Mouse (Mus musculus) limb, embryonic 14.5 days (tissue): Measurements from ENCODE around the gene Nell1. TPM values are rescaled to one million over a fixed set of nuclear protein-coding genes. Genes with fewer than 3 reads are reported as not detected.
A peak's percentile ranks its signal among the peaks of the same experiment; 100 is the strongest.

ENCODE experiments used
- ATAC-seq: fragments of 200-750 bp; cut with Nextera tagmentation; 2 replicates; pipeline ENCODE4 v1.8.0; 2017; ENCODE audit warnings: low read depth, moderate number of reproducible peaks, moderate TSS enrichment; ENCODE audit not compliant: low FRiP score
- DNase-seq: peaks from one replicate; pipeline ENCODE4 v3.0.0-alpha.2; 2015; ENCODE audit warnings: low spot score
- H3K27ac ChIP-seq: fragments of 300-500 bp; sonication (generic); replicated peaks from 2 replicates; pipeline ENCODE4 v1.5.1; 2014; ENCODE audit warnings: low read depth, mild to moderate bottlenecking, low read length, moderate library complexity, mixed read lengths
- H3K27me3 ChIP-seq: fragments of 300-500 bp; sonication (generic); 2 replicates; pipeline ENCODE4 v1.6.1; 2014; ENCODE audit warnings: low read length, mixed read lengths; ENCODE audit not compliant: control insufficient read depth, insufficient read depth
- H3K36me3 ChIP-seq: fragments of 300-500 bp; sonication (generic); 2 replicates; pipeline ENCODE4 v1.6.1; 2014; ENCODE audit warnings: mild to moderate bottlenecking, low read length, moderate library complexity, mixed read lengths; ENCODE audit not compliant: control insufficient read depth, insufficient read depth
- H3K4me1 ChIP-seq: fragments of 300-500 bp; sonication (generic); 2 replicates; pipeline ENCODE4 v1.6.1; 2014; ENCODE audit warnings: antibody characterized with exemption, low read length, mixed read lengths; ENCODE audit not compliant: control insufficient read depth, insufficient read depth
- H3K4me2 ChIP-seq: fragments of 300-500 bp; sonication (generic); replicated peaks from 2 replicates; pipeline ENCODE4 v1.6.1; 2014; ENCODE audit warnings: low read depth, mild to moderate bottlenecking, low read length, moderate library complexity; ENCODE audit not compliant: severe bottlenecking
- H3K4me3 ChIP-seq: fragments of 300-500 bp; sonication (generic); replicated peaks from 2 replicates; pipeline ENCODE4 v1.5.1; 2014; ENCODE audit warnings: low read length
- H3K9ac ChIP-seq: fragments of 300-500 bp; sonication (generic); 2 replicates; pipeline ENCODE4 v1.6.1; 2014; ENCODE audit warnings: mild to moderate bottlenecking, low read depth, low read length, moderate library complexity; ENCODE audit not compliant: severe bottlenecking
- H3K9me3 ChIP-seq: fragments of 300-500 bp; sonication (generic); 2 replicates; pipeline ENCODE4 v1.6.1; 2016; ENCODE audit warnings: low read length; ENCODE audit not compliant: control insufficient read depth
- POLR2A ChIP-seq: fragments of 200-500 bp; IDR thresholded peaks from 2 replicates; pipeline ENCODE4 v1.8.0; 2012; ENCODE audit warnings: inconsistent platforms, mild to moderate bottlenecking, moderate library complexity, borderline replicate concordance; ENCODE audit not compliant: insufficient read depth, insufficient read length; ENCODE audit errors: extremely low read depth
- WGBS: fragments of 180-500 bp; shearing (Covaris S2); extraction: QIAGEN DNeasy Blood & Tissue Kit; methylation state at CpG from one replicate; pipeline ENCODE4 v1.1.7; 2014; 5-methylcytosine and 5-hydroxymethylcytosine counted together
- polyA plus RNA-seq, 2 experiments: library from polyadenylated mRNA; depleted of rRNA in 1 of 2; stranded (reverse) in 1 of 2; unstranded in 1 of 2; fragments of >200 nt; fragmentation: Nextera tagmentation in 1 of 2; extraction: Ambion mirVana in 1 of 2; gene quantifications; 2 replicates each; pipeline versions ENCODE4 v1.2.1 to v1.2.3; 2012 to 2014

Gene Nell1
- polyA plus RNA-seq, 2 experiments: 4.8 to 5.2 TPM

GRCm38 (mm10) chr7:50351564-50351963 is 376.9 kb downstream of the Nell1 start:
- Histone ChIP-seq H3K4me2 (no peak overlapping the region), H3K27me3 (no peaks in the 10 kb centered on the region), H3K4me3 (no peak overlapping the region), H3K9me3 (no peaks in the 10 kb centered on the region), H3K36me3 (no peaks in the 10 kb centered on the region), H3K27ac (no peak overlapping the region), H3K4me1 (no peaks in the 10 kb centered on the region), H3K9ac (no peak overlapping the region)
- no peak for TF ChIP-seq POLR2A
- WGBS: 67% methylated on average over 2 of the region's 2 CpGs
- no peak for ATAC-seq
- no peak for DNase-seq

- Histone ChIP-seq H3K36me3 (no peaks in the 10 kb centered on the region), H3K27me3 (no peaks in the 10 kb centered on the region), H3K4me2 (no peak overlapping the region), H3K4me3 (no peak overlapping the region), H3K9me3 (no peaks in the 10 kb centered on the region), H3K27ac (no peak overlapping the region), H3K9ac (no peak overlapping the region), H3K4me1 (no peaks in the 10 kb centered on the region)
- TF ChIP-seq POLR2A: no peak
- no peak for ATAC-seq
- 48% methylated on average over 2 of the region's 2 CpGs for WGBS
- no peak for DNase-seq
Measured at GRCm38 (mm10) chr7:50357213-50357612, 382.5 kb downstream of the Nell1 start.

- H3K27ac ChIP-seq: no peak overlapping the region
- TF ChIP-seq POLR2A: no peak
- H3K4me2 ChIP-seq: no peak overlapping the region
- no peak overlapping the region for H3K4me3 ChIP-seq
- no peaks in the 10 kb centered on the region for H3K4me1 ChIP-seq
- no peaks in the 10 kb centered on the region for H3K27me3 ChIP-seq
- ATAC-seq: no peak
- no peak for DNase-seq
- no peaks in the 10 kb centered on the region for H3K36me3 ChIP-seq
- H3K9ac ChIP-seq: no peak overlapping the region
- H3K9me3 ChIP-seq: no peaks in the 10 kb centered on the region
- 12% methylated on average over 2 of the region's 2 CpGs for WGBS
Measured at GRCm38 (mm10) chr7:50362039-50362438, 387.4 kb downstream of the Nell1 start.

- DNase-seq (no peak), ATAC-seq (no peak)
- no peak overlapping the region for H3K27ac ChIP-seq
- H3K4me1 ChIP-seq: no peaks in the 10 kb centered on the region
- H3K4me3 ChIP-seq: no peak overlapping the region
- no peak overlapping the region for H3K4me2 ChIP-seq
- no peak overlapping the region for H3K9ac ChIP-seq
- H3K9me3 ChIP-seq: no peaks in the 10 kb centered on the region
- TF ChIP-seq POLR2A: no peak
- H3K27me3 ChIP-seq: no peaks in the 10 kb centered on the region
- WGBS: 72% methylated on average over 4 of the region's 4 CpGs
- no peaks in the 10 kb centered on the region for H3K36me3 ChIP-seq
Measured at GRCm38 (mm10) chr7:50374876-50375275, 400.2 kb downstream of the Nell1 start.

- WGBS: 52% methylated on average over 2 of the region's 2 CpGs
- no peak for TF ChIP-seq POLR2A
- no peak for ATAC-seq
Measured at GRCm38 (mm10) chr7:50410421-50410820, 435.8 kb downstream of the Nell1 start.

GRCm38 (mm10) chr7:50419976-50420375 is 445.3 kb downstream of the Nell1 start:
- ATAC-seq (no peak), DNase-seq (peak; percentile 9)
- H3K36me3 ChIP-seq: no peaks in the 10 kb centered on the region
- no peak overlapping the region for H3K9ac ChIP-seq
- H3K4me1 ChIP-seq: no peaks in the 10 kb centered on the region
- no peak overlapping the region for H3K4me2 ChIP-seq
- H3K9me3 ChIP-seq: no peaks in the 10 kb centered on the region
- no peak overlapping the region for H3K27ac ChIP-seq
- TF ChIP-seq POLR2A: no peak
- no peak overlapping the region for H3K4me3 ChIP-seq
- WGBS: 58% methylated on average over 2 of the region's 2 CpGs
- H3K27me3 ChIP-seq: no peaks in the 10 kb centered on the region

More at GRCm38 (mm10) chr7:50410421-50410820, 435.8 kb downstream of the Nell1 start:
- H3K27me3 ChIP-seq: no peaks in the 10 kb centered on the region
- DNase-seq: peak; percentile 12
- H3K9ac ChIP-seq: no peak overlapping the region
- peaks cover 3% of the 10 kb centered on the region; the same call in 1 of the 2 replicates for H3K4me1 ChIP-seq
- H3K4me2 ChIP-seq: no peak overlapping the region
- H3K27ac ChIP-seq: no peak overlapping the region
- no peak overlapping the region for H3K4me3 ChIP-seq
- H3K36me3 ChIP-seq: no peaks in the 10 kb centered on the region
- no peaks in the 10 kb centered on the region for H3K9me3 ChIP-seq
